In the genomic region with DNA sequence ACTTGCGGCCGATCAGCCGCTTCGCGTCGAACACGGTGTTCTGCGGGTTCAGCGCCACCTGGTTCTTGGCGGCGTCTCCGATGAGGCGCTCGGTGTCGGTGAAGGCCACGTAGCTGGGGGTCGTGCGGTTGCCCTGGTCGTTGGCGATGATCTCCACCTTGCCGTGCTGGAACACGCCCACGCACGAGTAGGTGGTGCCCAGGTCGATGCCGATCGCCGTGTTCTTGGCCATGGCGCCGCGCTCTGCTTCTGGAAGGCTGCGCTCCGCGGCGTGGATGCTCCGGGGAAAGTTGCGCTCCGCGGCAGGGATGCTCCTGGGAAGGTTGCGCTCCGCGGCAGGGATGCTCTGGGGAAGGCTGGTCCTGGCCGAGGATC, we compare ENCODE assay signal across 13 mouse cellular contexts. TPM values are rescaled to one million over a fixed set of nuclear protein-coding genes. Genes with fewer than 3 reads are reported as not detected.
DNase-seq lines count a peak whose midpoint lies in the region; ATAC-seq and TF ChIP-seq lines count a peak whose summit lies in the region.
"Not testable (repeated sequence)": the region's sequence is repeated elsewhere in the genome, so short reads cannot be mapped to it uniquely, and the experiment has no call there.
"Had no signal": no experiment of that assay in that cellular context is flagged by ENCODE, and none has a peak within 500 bp of the region (broad histone marks: within the 10 kb centered on the region; RNA-seq: fewer than 3 reads in every experiment).

No protein-coding gene starts in this region.

- not testable (repeated sequence) for H3K36me3 ChIP-seq in embryonic facial prominence, embryonic 11.5 days (replicated peaks; ENCODE audit: control insufficient read depth, insufficient read depth, low read depth, low read length); forebrain, embryonic 15.5 days; heart, postnatal 0 days (replicated peaks; ENCODE audit: control insufficient read depth, insufficient read depth, low read length); intestine, postnatal 0 days (ENCODE audit: control insufficient read depth, insufficient read depth); limb, embryonic 14.5 days (ENCODE audit: control insufficient read depth, insufficient read depth, low read length); lung, embryonic 16.5 days (ENCODE audit: control insufficient read depth, insufficient read depth, low read length); myocyte (ENCODE audit: control insufficient read depth, insufficient read depth); testis, adult 2 months (ENCODE audit: control insufficient read depth, insufficient read depth, low read length)

- peak; percentile 27 for ATAC-seq in embryonic facial prominence, embryonic 11.5 days (replicated peaks; ENCODE audit: insufficient number of reproducible peaks, low FRiP score, low TSS enrichment, low read depth)
- not testable (repeated sequence) for ATAC-seq in forebrain, embryonic 15.5 days (replicated peaks)
- ATAC-seq in heart, postnatal 0 days (ENCODE audit: insufficient read depth, low read depth) = peak; percentile 1; the same call in 1 of the 2 replicates
- peak; percentile 48; the same call in 1 of the 2 replicates for ATAC-seq in intestine, postnatal 0 days
- ATAC-seq in limb, embryonic 14.5 days (ENCODE audit: low FRiP score, low read depth) = peak; percentile 56
- ATAC-seq in lung, embryonic 16.5 days (ENCODE audit: low read depth) = peak; percentile 32

- H3K27ac ChIP-seq in embryonic facial prominence, embryonic 11.5 days (replicated peaks; ENCODE audit: low read depth, low read length); forebrain, embryonic 15.5 days (replicated peaks); heart, postnatal 0 days (ENCODE audit: low read depth); intestine, postnatal 0 days (ENCODE audit: low read depth, low read length); limb, embryonic 14.5 days (replicated peaks; ENCODE audit: low read depth, low read length); lung, embryonic 16.5 days (ENCODE audit: low read length); testis, adult 2 months (ENCODE audit: control insufficient read depth, insufficient read depth, low read depth, low read length): not testable (repeated sequence)

- peak overlapping the region; percentile 39 for H3K4me3 ChIP-seq in embryonic facial prominence, embryonic 11.5 days (ENCODE audit: low read depth, low read length)
- H3K4me3 ChIP-seq in forebrain, embryonic 15.5 days = peak overlapping the region; percentile 44
- peak overlapping the region; percentile 44 for H3K4me3 ChIP-seq in heart, postnatal 0 days (ENCODE audit: low read depth, low read length)
- peak overlapping the region; percentile 28 for H3K4me3 ChIP-seq in intestine, postnatal 0 days (ENCODE audit: low read depth, low read length)
- H3K4me3 ChIP-seq in limb, embryonic 14.5 days (replicated peaks; ENCODE audit: low read length) = peak overlapping the region; percentile 44
- peak overlapping the region; percentile 53 for H3K4me3 ChIP-seq in lung, embryonic 16.5 days (ENCODE audit: low read length)
- H3K4me3 ChIP-seq in myocyte = peak overlapping the region; percentile 12
- peak overlapping the region; percentile 91 for H3K4me3 ChIP-seq in testis, adult 2 months (ENCODE audit: control insufficient read depth, low read depth, low read length)

- TF ChIP-seq CTCF in heart, postnatal 0 days (IDR thresholded peaks at IDR 0.05; ENCODE audit: low read depth); intestine, postnatal 0 days (IDR thresholded peaks at IDR 0.05; ENCODE audit: low read depth); testis, adult 2 months (IDR thresholded peaks at IDR 0.05; ENCODE audit: control insufficient read depth, insufficient read depth, insufficient replicate concordance, low read depth, low read length): not testable (repeated sequence)

- not testable (repeated sequence) for TF ChIP-seq EP300 in heart, postnatal 0 days (IDR thresholded peaks at IDR 0.05; ENCODE audit: low read depth)

- not testable (repeated sequence) for H3ac ChIP-seq in myocyte (ENCODE audit: control insufficient read depth, insufficient read length)

- peak overlapping the region; percentile 41 for H3K4me2 ChIP-seq in embryonic facial prominence, embryonic 11.5 days (ENCODE audit: low read depth, low read length)
- H3K4me2 ChIP-seq in forebrain, embryonic 15.5 days (replicated peaks) = peak overlapping the region; percentile 83
- peak overlapping the region; percentile 60 for H3K4me2 ChIP-seq in heart, postnatal 0 days (ENCODE audit: low read depth, low read length)
- peak overlapping the region; percentile 64 for H3K4me2 ChIP-seq in intestine, postnatal 0 days (replicated peaks; ENCODE audit: low read depth)
- H3K4me2 ChIP-seq in limb, embryonic 14.5 days (replicated peaks; ENCODE audit: low read depth, low read length, severe bottlenecking) = peak overlapping the region; percentile 88
- H3K4me2 ChIP-seq in lung, embryonic 16.5 days (ENCODE audit: low read depth, low read length) = peak overlapping the region; percentile 82
- H3K4me2 ChIP-seq in myocyte (ENCODE audit: low read depth) = not testable (repeated sequence)

- WGBS in embryonic facial prominence, embryonic 11.5 days = 1% methylated on average over 21 of the region's 43 CpGs
- 0% methylated on average over 31 of the region's 43 CpGs for WGBS in forebrain, embryonic 15.5 days
- 4% methylated on average over 19 of the region's 43 CpGs for WGBS in heart, postnatal 0 days
- WGBS in intestine, postnatal 0 days = 5% methylated on average over 19 of the region's 43 CpGs
- no CpG with 5 or more reads among the region's 43 CpGs for WGBS in limb, embryonic 14.5 days
- 2% methylated on average over 20 of the region's 43 CpGs for WGBS in lung, embryonic 16.5 days

- not testable (repeated sequence) for H3K9ac ChIP-seq in embryonic facial prominence, embryonic 11.5 days (replicated peaks; ENCODE audit: low read length); heart, postnatal 0 days (replicated peaks; ENCODE audit: low read depth, low read length); intestine, postnatal 0 days (ENCODE audit: low read depth, low read length); limb, embryonic 14.5 days (ENCODE audit: low read depth, low read length, severe bottlenecking); lung, embryonic 16.5 days (ENCODE audit: low read length)
- 0 out of 2 replicates have a peak overlapping the region, but pooled peaks have one; percentile 30 for H3K9ac ChIP-seq in forebrain, embryonic 15.5 days (replicated peaks)

- peaks cover 18% of the 10 kb centered on the region for H3K27me3 ChIP-seq in embryonic facial prominence, embryonic 11.5 days (ENCODE audit: control insufficient read depth, insufficient read depth, low read length)
- H3K27me3 ChIP-seq in forebrain, embryonic 15.5 days = peaks cover 23% of the 10 kb centered on the region; the same call in 1 of the 2 replicates
- peaks cover 23% of the 10 kb centered on the region for H3K27me3 ChIP-seq in heart, postnatal 0 days (ENCODE audit: control insufficient read depth, insufficient read depth, low read length)
- H3K27me3 ChIP-seq in intestine, postnatal 0 days (replicated peaks; ENCODE audit: control insufficient read depth, insufficient read depth, low read length) = peaks cover 15% of the 10 kb centered on the region
- not testable (repeated sequence) for H3K27me3 ChIP-seq in limb, embryonic 14.5 days (ENCODE audit: control insufficient read depth, insufficient read depth, low read length); myocyte (ENCODE audit: control insufficient read depth, insufficient read depth, insufficient read length); testis, adult 2 months (ENCODE audit: control insufficient read depth, insufficient read depth, low read length)
- H3K27me3 ChIP-seq in lung, embryonic 16.5 days (ENCODE audit: control insufficient read depth, insufficient read depth, low read depth, low read length) = peaks cover 27% of the 10 kb centered on the region

- not testable (repeated sequence) for TF ChIP-seq POLR2A in limb, embryonic 14.5 days (IDR thresholded peaks at IDR 0.05; ENCODE audit: borderline replicate concordance, extremely low read depth, insufficient read depth, insufficient read length); myocyte (IDR thresholded peaks at IDR 0.05; ENCODE audit: insufficient read length, low read depth); testis, adult 2 months (IDR thresholded peaks at IDR 0.05; ENCODE audit: control insufficient read depth, low read depth, low read length)

- DNase-seq in embryonic facial prominence, embryonic 11.5 days (ENCODE audit: low spot score); heart, postnatal 0 days (ENCODE audit: low spot score); limb, embryonic 14.5 days (ENCODE audit: low spot score): not testable (repeated sequence)

- H3K9me3 ChIP-seq in embryonic facial prominence, embryonic 11.5 days (replicated peaks; ENCODE audit: control insufficient read depth, low read length); forebrain, embryonic 15.5 days; heart, postnatal 0 days (replicated peaks; ENCODE audit: control insufficient read depth, low read length); intestine, postnatal 0 days (ENCODE audit: control insufficient read depth); limb, embryonic 14.5 days (ENCODE audit: control insufficient read depth, low read length); lung, embryonic 16.5 days (ENCODE audit: control insufficient read depth, low read length): not testable (repeated sequence)

- not testable (repeated sequence) for H3K4me1 ChIP-seq in embryonic facial prominence, embryonic 11.5 days (ENCODE audit: control insufficient read depth, insufficient read depth, low read length); forebrain, embryonic 15.5 days; heart, postnatal 0 days (ENCODE audit: control insufficient read depth, insufficient read depth); intestine, postnatal 0 days (replicated peaks; ENCODE audit: control insufficient read depth, insufficient read depth, low read length); limb, embryonic 14.5 days (ENCODE audit: control insufficient read depth, insufficient read depth, low read length); lung, embryonic 16.5 days (replicated peaks; ENCODE audit: control insufficient read depth, insufficient read depth, low read length); testis, adult 2 months (ENCODE audit: control insufficient read depth, insufficient read depth, low read length)

- not testable (repeated sequence) for H3K79me2 ChIP-seq in myocyte (ENCODE audit: control insufficient read depth, insufficient read depth)

RNA-seq across cellular contexts. Expression of a gene that starts 0.3 kb away (rescaled TPM):
- 1.7 and 1.8 TPM in 2 replicates for polyA plus RNA-seq in embryonic facial prominence, embryonic 11.5 days (2014; fragmentation: Nextera tagmentation; extraction: Ambion mirVana)
- polyA plus RNA-seq in forebrain, embryonic 15.5 days (2015; fragmentation: Nextera tagmentation; extraction: Ambion mirVana) = 3.6 and 3.7 TPM in 2 replicates
- total RNA-seq in heart, postnatal 0 days (2014; rRNA removed; ENCODE audit: low replicate concordance) = 8.2 and 10.2 TPM in 2 replicates
- polyA plus RNA-seq in heart, postnatal 0 days (2015; fragmentation: Nextera tagmentation; extraction: Ambion mirVana) = 2.5 and 2.8 TPM in 2 replicates
- 6.4 and 6.5 TPM in 2 replicates for polyA plus RNA-seq in intestine, postnatal 0 days (2015; fragmentation: Nextera tagmentation; extraction: Ambion mirVana)
- polyA plus RNA-seq in limb, embryonic 14.5 days (2012; rRNA removed) = 6.5 and 7.1 TPM in 2 replicates
- 9.5 and 9.6 TPM in 2 replicates for polyA plus RNA-seq in limb, embryonic 14.5 days (2014; fragmentation: Nextera tagmentation; extraction: Ambion mirVana)
- polyA plus RNA-seq in lung, embryonic 16.5 days (2015; fragmentation: Nextera tagmentation; extraction: Ambion mirVana) = 4.4 and 4.8 TPM in 2 replicates
- polyA plus RNA-seq in myocyte (2012; fragmentation: generic; extraction: Trizol) = 1.8 TPM
- polyA plus RNA-seq in testis, adult 2 months (2012; rRNA removed) = 4.4 and 5.5 TPM in 2 replicates

RNA-seq across cellular contexts. Expression of a gene that starts 0.8 kb away (rescaled TPM):
- 1.5 and 2.0 TPM in 2 replicates for polyA plus RNA-seq in embryonic facial prominence, embryonic 11.5 days (2014; fragmentation: Nextera tagmentation; extraction: Ambion mirVana)
- polyA plus RNA-seq in forebrain, embryonic 15.5 days (2015; fragmentation: Nextera tagmentation; extraction: Ambion mirVana) = 1.5 TPM in 2 replicates
- 3.3 and 5.1 TPM in 2 replicates for total RNA-seq in heart, postnatal 0 days (2014; rRNA removed; ENCODE audit: low replicate concordance)
- polyA plus RNA-seq in heart, postnatal 0 days (2015; fragmentation: Nextera tagmentation; extraction: Ambion mirVana) = 1.6 and 1.8 TPM in 2 replicates
- polyA plus RNA-seq in intestine, postnatal 0 days (2015; fragmentation: Nextera tagmentation; extraction: Ambion mirVana) = 0.22 and 0.25 TPM in 2 replicates
- polyA plus RNA-seq in limb, embryonic 14.5 days (2012; rRNA removed) = 0.44 and 0.47 TPM in 2 replicates
- polyA plus RNA-seq in limb, embryonic 14.5 days (2014; fragmentation: Nextera tagmentation; extraction: Ambion mirVana) = 0.85 and 1.4 TPM in 2 replicates
- polyA plus RNA-seq in lung, embryonic 16.5 days (2015; fragmentation: Nextera tagmentation; extraction: Ambion mirVana) = 0.55 and 0.65 TPM in 2 replicates
- polyA plus RNA-seq in myocyte (2012; fragmentation: generic; extraction: Trizol) = 1.3 TPM
- 718 and 731 TPM in 2 replicates for polyA plus RNA-seq in testis, adult 2 months (2012; rRNA removed)

RNA-seq across cellular contexts. Expression of a gene that starts 2.0 kb away (rescaled TPM):
- not detected in 2 replicates for polyA plus RNA-seq in embryonic facial prominence, embryonic 11.5 days (2014; fragmentation: Nextera tagmentation; extraction: Ambion mirVana)
- not detected in 2 replicates for polyA plus RNA-seq in forebrain, embryonic 15.5 days (2015; fragmentation: Nextera tagmentation; extraction: Ambion mirVana)
- not detected in 2 replicates for total RNA-seq in heart, postnatal 0 days (2014; rRNA removed; ENCODE audit: low replicate concordance)
- not detected in 2 replicates for polyA plus RNA-seq in heart, postnatal 0 days (2015; fragmentation: Nextera tagmentation; extraction: Ambion mirVana)
- 0.43 TPM in 1 of 2 replicates, not detected in the other for polyA plus RNA-seq in intestine, postnatal 0 days (2015; fragmentation: Nextera tagmentation; extraction: Ambion mirVana)
- not detected in 2 replicates for polyA plus RNA-seq in limb, embryonic 14.5 days (2012; rRNA removed)
- polyA plus RNA-seq in limb, embryonic 14.5 days (2014; fragmentation: Nextera tagmentation; extraction: Ambion mirVana) = not detected in 2 replicates
- polyA plus RNA-seq in lung, embryonic 16.5 days (2015; fragmentation: Nextera tagmentation; extraction: Ambion mirVana) = 1.2 TPM in 1 of 2 replicates, not detected in the other
- not detected for polyA plus RNA-seq in myocyte (2012; fragmentation: generic; extraction: Trizol)
- polyA plus RNA-seq in testis, adult 2 months (2012; rRNA removed) = not detected in 2 replicates
- total RNA-seq: adrenal gland, postnatal 4 days; gastrocnemius, postnatal 14 days; heart, postnatal 4 days; left cerebral cortex, postnatal 10 days had no signal
- polyA plus RNA-seq: erythroblast, embryonic 14.5 days had no signal

RNA-seq across cellular contexts. Expression of a gene that starts 10.0 kb away (rescaled TPM):
- polyA plus RNA-seq in embryonic facial prominence, embryonic 11.5 days (2014; fragmentation: Nextera tagmentation; extraction: Ambion mirVana) = 219 and 241 TPM in 2 replicates
- 132 and 149 TPM in 2 replicates for polyA plus RNA-seq in forebrain, embryonic 15.5 days (2015; fragmentation: Nextera tagmentation; extraction: Ambion mirVana)
- 23.1 and 43.3 TPM in 2 replicates for total RNA-seq in heart, postnatal 0 days (2014; rRNA removed; ENCODE audit: low replicate concordance)
- 63.5 and 64.2 TPM in 2 replicates for polyA plus RNA-seq in heart, postnatal 0 days (2015; fragmentation: Nextera tagmentation; extraction: Ambion mirVana)
- 70.6 and 76.6 TPM in 2 replicates for polyA plus RNA-seq in intestine, postnatal 0 days (2015; fragmentation: Nextera tagmentation; extraction: Ambion mirVana)
- polyA plus RNA-seq in limb, embryonic 14.5 days (2012; rRNA removed) = 186 and 233 TPM in 2 replicates
- 170 and 178 TPM in 2 replicates for polyA plus RNA-seq in limb, embryonic 14.5 days (2014; fragmentation: Nextera tagmentation; extraction: Ambion mirVana)
- 178 and 189 TPM in 2 replicates for polyA plus RNA-seq in lung, embryonic 16.5 days (2015; fragmentation: Nextera tagmentation; extraction: Ambion mirVana)
- polyA plus RNA-seq in myocyte (2012; fragmentation: generic; extraction: Trizol) = 52.3 TPM
- 480 and 579 TPM in 2 replicates for polyA plus RNA-seq in testis, adult 2 months (2012; rRNA removed)

RNA-seq across cellular contexts. Expression of a gene that starts 12.6 kb away (rescaled TPM):
- polyA plus RNA-seq in embryonic facial prominence, embryonic 11.5 days (2014; fragmentation: Nextera tagmentation; extraction: Ambion mirVana) = 0.21 and 0.49 TPM in 2 replicates
- 0.10 and 0.17 TPM in 2 replicates for polyA plus RNA-seq in forebrain, embryonic 15.5 days (2015; fragmentation: Nextera tagmentation; extraction: Ambion mirVana)
- total RNA-seq in heart, postnatal 0 days (2014; rRNA removed; ENCODE audit: low replicate concordance) = 6.0 and 21.6 TPM in 2 replicates
- polyA plus RNA-seq in heart, postnatal 0 days (2015; fragmentation: Nextera tagmentation; extraction: Ambion mirVana) = 0.14 and 0.25 TPM in 2 replicates
- polyA plus RNA-seq in intestine, postnatal 0 days (2015; fragmentation: Nextera tagmentation; extraction: Ambion mirVana) = 0.64 and 1.1 TPM in 2 replicates
- 22.8 and 25.6 TPM in 2 replicates for polyA plus RNA-seq in limb, embryonic 14.5 days (2012; rRNA removed)
- 1.6 and 2.2 TPM in 2 replicates for polyA plus RNA-seq in limb, embryonic 14.5 days (2014; fragmentation: Nextera tagmentation; extraction: Ambion mirVana)
- 0.10 and 0.19 TPM in 2 replicates for polyA plus RNA-seq in lung, embryonic 16.5 days (2015; fragmentation: Nextera tagmentation; extraction: Ambion mirVana)
- 7.3 TPM for polyA plus RNA-seq in myocyte (2012; fragmentation: generic; extraction: Trizol)
- 2.6 and 5.2 TPM in 2 replicates for polyA plus RNA-seq in testis, adult 2 months (2012; rRNA removed)

Comparison
In these comparisons a context has a peak if more than half of its experiments do, and no peak if none do; other contexts are left out.
1. H3K4me3 ChIP-seq: peak in every context shown above with its lines; median percentile 91 in testis, adult 2 months; 53 in lung, embryonic 16.5 days; 44 in forebrain, embryonic 15.5 days; 44 in heart, postnatal 0 days; 44 in limb, embryonic 14.5 days; 39 in embryonic facial prominence, embryonic 11.5 days; 28 in intestine, postnatal 0 days; 12 in myocyte.
2. RNA of a gene that starts 0.8 kb away (polyA plus RNA-seq): 718 to 731 TPM in testis, adult 2 months; 1.5 to 2.0 TPM in embryonic facial prominence, embryonic 11.5 days, 1.6 to 1.8 TPM in heart, postnatal 0 days, 1.5 TPM in forebrain, embryonic 15.5 days, 1.3 TPM in myocyte (single experiment), 0.44 to 1.4 TPM in limb, embryonic 14.5 days, 0.55 to 0.65 TPM in lung, embryonic 16.5 days and 0.22 to 0.25 TPM in intestine, postnatal 0 days; every median in the first group is over 100 times any median in the second.